Mouse (Mus musculus): ENCODE data around the gene Ldb3.

Gene Ldb3

DNA sequence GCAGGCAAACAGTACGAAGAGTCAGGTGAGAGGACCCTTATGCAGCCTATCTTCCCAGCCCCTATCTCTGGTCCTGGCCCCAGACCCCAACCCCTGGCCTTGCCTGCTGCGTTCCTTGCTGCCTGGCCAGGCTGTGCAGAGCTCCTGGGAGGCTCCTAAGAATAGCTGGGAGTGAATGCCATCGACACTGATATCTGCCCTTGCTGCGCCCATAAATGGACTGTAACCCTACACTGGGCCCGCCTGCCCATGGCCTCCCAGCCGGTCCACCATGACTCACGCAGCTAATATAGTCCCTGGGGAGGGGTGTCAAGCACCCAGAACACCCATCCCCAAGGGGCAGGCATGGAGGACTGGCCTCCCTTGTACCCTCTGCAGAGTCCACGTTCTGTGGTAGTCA, at the start of gene Ldb3:
Ldb3 (minus strand) TSS at position 185 of the 400 bp plus-strand sequence.
- DNase-seq (ENCODE audit: low read depth): no peak

DNA sequence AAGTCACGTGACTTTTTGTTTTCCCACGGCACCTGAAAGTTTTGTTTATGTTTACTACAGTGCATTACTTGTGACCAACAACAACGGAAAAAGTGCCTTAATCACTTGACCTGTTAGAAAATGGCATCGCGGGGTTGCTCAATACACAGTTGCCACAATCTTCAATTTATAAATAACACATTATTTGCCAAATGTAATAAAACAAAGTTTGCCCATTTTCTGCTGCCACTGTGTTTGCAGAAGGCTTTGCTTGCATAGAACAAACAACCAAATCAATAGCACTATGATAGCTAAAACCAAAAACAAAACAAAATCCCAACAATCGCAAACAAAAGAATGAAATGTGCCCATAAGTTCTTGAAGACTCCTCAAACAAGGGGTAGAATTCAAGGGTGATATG, 47.2 kb upstream of the Ldb3 start:
- no peak for DNase-seq (ENCODE audit: low read depth)

DNA sequence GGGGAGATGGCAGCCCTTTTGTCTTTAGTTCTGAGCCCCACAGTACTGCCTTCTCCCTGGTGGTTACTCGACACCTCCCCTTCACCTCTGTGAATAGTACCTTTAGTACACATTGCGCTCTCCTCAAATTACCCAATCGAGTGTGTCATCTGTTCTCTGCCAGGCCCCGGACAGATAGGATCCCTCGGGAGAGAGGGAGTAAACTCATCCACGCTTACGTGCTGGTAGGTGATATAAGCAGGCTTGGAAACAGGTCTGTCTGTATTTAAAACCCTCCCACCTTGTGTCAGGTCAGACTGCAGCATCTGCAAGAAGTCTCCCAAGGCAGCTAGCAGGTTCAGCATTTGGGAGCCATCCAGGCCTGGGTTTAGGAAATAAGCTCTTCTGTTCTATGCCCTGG, 46.7 kb upstream of the Ldb3 start:
- no peak for DNase-seq (ENCODE audit: low read depth)

DNA sequence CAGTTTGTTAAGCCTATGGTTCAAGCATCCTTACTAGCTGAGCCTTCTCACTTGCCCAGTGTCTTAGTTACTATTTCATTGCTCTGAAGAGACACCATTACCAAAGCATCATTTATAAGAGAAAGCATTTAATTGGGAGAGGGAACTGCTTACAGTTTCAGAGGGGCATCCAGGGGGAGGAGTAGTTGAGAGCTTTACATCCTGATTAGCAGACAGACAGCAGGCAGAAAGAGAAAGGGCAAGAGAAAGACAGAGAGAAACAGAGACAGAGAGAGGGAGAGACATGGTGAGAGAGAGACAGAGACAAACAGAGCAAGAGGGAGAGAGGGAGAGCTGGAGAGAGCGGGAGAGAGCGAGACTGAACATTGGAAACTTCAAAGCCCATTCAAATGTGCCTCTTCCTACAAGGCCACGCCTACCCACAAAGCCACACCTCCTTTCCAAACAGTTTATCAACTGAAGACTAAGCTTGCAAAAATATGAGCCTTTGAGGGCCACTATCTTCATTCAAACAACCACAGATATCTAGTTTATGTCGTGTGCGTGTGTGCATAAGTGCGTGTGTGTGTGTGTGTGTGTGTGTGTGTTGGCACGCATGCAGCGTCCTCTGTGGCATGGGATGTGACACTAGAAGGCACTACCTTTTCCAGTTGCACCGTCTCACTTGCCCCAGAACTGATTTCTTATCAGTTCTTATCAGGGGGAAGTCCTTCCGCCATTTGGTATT, 44.4 kb upstream of the Ldb3 start:
- DNase-seq (ENCODE audit: low read depth): peak; percentile 67

DNA sequence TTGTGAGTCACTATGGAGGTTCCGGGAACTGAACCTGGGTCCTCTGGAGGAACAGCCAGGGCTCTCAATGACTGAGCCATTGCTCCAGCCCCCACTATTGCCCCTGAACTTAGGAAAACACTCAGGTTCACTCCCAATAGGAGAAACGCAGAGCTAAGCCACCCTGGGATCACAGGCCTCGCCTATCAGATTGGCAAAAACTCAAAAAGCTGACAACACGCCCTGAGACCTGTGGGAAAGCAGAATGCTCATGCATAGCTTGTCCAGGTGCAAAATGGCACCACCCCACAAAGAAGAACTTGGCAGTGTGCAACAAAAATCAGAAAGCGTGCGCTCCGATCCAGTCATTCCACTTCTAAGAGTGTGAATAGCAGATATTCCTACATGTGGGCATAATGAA, 38.3 kb upstream of the Ldb3 start:
- DNase-seq (ENCODE audit: low read depth): no peak

DNA sequence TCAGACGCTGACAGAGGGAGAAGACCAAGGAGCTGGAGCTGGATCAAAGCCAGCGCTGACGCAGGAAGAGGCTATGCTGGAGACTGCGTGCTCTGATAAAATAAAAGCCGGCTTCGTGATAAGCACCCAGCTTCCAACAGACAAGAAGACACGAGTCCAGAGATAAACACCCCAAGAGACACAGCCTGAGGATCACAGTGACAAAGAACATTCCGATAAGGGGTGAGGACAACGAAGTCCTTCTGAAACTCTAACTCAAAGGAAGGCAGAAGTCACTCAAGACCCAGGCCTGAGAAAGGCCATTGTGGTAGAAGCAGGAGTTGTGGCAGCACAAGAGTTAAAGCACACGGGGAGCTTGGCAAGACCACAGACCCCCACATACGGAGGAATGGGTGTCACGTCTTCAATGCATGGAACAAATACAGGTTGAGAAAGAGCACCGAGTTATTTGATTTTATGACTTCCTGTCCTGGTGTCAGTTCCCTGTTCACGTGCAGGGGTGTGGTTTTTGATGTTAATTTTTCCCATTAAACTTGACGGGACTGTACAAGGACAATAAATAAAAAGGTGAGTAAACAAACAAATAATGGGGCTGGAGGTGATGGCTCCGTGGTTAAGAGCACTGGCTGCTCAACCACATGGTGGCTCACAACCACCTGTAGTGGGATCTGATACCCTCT, 35.2 kb upstream of the Ldb3 start:
- peak; percentile 73 for DNase-seq (ENCODE audit: low read depth)

DNA sequence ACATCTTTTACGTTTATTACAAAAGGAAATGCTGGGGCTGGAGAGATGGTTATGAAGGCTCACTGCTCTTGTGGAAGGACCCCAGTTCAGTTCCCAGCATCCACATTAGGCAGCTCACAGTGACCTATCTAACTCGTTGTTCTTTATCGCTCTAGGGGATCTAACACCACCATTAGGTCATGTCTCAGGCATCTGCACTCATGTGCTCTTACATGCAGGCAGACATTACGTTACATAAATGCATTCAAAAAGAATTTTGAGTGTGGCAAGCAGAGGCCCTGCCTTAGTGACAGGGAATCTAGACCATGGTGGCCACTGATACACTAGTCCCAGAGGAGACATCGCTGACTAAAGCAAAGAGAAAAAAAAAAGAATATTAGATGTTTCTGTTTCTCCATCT, 34.6 kb upstream of the Ldb3 start:
- no peak for DNase-seq (ENCODE audit: low read depth)

DNA sequence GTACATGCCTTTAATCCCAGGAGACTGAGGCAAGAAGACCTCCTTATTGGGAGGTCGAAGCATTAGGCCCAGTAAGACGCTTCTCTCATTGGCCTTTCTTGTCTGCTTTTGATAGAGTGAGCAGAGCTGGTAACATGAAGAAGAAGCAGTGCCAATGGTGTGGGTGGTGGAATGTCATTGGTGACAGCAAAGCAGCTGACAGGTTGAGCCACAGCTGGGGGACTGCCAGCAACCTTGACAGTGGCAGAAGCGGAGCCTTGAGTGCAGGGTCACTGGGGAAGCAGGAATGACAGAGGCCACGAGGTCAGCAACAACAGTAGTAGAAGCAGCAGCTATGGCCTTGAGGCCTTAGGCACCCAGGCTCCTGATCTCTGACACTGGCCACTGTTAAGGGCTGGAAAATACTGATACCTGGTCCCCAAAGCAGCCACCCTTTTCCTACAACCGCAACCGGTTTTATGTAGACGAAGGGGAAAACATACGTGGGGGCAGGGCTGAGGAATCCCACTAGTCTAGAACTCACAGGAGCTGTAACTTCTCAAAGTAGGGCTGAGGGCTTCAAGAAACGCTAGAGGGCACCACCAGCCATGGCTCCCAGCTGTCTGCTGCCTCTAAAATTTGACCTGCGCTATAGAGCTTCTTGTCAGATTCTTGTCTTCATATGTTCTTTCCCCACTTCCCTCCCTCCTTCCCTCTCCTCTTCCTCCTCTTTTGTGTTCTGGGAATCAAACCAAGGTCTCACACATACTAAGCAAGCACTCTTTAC, 32.3 kb upstream of the Ldb3 start:
- DNase-seq (ENCODE audit: low read depth): peak; percentile 65

DNA sequence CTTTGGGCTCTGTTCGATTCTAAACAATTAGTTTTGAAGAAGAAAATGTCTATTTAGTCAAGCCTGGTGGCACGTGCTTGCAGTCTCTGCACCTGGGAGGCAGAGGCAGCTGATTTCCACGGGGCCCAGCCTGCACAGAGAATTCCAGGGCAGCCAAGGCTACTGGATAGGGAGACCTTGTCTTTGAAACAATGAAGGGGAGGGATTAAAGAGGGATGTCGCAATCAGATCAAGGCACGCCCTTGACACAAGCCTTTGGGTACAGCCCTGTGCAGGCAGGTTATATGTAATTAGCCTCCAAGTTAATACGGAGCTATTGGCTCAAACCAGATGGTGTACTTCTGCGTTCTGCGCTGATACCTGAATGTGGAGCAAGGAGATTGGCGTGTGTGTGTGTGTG, 30.3 kb upstream of the Ldb3 start:
- no peak for DNase-seq (ENCODE audit: low read depth)

DNA sequence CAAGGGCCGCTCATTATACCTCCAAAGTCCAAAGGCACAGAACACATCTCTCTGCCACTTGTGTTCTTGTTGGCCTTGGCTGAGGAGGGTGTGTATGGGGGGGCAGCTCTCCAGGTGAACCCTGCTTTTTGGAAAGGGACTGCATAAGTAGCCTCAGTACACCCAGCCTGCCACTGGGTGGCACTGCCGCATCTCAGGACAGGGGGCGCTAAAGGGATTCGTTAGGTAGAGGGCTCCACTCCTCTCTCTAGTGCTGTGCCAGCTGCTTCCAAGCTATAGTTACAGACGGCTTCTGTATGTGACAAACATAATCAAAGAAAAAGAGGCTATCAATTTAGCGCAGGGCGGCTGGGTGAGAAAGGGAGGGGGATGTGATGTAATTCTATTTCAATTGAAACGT, 28.3 kb upstream of the Ldb3 start:
- peak; percentile 83 for DNase-seq (ENCODE audit: low read depth)

DNA sequence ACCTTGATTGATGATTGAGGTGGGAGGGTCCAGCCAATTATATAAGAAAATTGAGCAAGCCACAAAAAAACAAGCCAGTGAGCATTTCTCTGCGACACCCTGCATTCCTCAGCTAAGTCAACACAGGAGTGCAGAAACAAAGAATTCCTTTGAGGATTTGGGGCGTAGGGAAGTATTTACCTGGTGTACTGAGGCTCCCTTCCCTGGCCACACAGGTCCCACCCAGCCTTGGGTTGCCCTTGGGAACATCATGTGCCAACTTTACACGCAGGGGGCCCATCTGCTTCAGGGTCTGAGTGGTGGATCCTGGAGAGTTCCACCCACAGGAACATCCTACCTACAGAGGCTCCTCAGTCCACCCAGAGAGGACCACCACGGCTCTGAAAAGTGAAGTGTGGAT, 27.1 kb upstream of the Ldb3 start:
- DNase-seq (ENCODE audit: low read depth): no peak

DNA sequence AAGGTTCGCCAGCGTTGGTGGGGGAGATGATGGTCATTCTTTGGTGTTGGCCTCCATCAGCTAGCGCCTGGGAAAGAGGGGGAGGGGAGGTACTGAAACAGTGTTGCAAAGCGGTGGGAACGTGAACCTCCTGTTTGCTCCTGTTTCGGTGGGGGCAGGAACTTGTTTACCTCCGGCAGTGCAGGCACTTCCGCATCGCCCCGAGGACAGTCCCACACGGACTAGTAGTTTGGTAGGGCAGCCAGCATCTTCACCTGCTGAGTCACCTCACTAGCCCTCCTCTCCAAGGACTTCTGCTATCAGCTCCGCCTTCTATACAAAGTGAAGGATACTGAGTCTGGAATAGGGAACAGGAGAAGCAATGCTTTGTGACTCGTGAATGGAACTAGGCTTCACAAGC, 26.6 kb upstream of the Ldb3 start:
- DNase-seq (ENCODE audit: low read depth): no peak

DNA sequence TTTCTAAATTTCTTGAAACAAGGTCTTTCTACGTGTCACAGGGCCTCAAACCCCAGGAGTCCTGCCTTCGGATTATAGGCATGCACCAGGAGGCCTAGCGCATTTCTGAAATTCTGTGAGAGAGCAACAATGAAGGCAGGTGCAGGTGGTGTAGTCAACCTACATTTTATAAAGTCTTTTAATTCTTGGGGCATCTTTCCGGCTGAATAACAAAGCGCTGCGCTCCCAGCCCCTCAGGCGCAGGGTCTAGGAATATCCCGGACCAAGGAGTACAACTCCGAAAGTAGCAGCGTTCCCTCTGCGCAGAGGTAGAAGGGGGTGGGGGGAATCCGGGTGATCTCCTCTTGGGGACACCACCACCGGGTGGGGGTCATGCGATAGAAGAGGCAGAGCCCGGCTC, 26.1 kb upstream of the Ldb3 start:
- DNase-seq (ENCODE audit: low read depth): no peak

DNA sequence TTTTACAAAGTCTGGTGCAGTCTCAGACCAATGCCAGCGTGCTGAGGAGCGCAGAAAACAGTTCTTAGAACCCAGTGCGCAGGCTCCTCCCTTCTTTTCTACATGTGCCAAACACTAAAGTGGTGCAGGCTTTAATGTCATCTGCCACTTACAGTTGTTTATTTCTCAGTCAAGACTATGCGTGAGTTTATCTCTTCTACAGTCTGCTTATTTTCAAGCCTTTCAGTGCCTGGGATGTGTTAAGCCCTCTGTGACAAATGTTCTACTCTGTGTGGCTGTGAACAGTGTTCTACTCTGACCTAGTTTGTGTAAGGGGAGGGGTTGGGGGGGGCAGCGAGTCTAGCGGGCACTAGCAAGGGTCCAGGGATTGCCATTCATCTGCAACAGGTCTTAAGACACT, 25.0 kb upstream of the Ldb3 start:
- no peak for DNase-seq (ENCODE audit: low read depth)

DNA sequence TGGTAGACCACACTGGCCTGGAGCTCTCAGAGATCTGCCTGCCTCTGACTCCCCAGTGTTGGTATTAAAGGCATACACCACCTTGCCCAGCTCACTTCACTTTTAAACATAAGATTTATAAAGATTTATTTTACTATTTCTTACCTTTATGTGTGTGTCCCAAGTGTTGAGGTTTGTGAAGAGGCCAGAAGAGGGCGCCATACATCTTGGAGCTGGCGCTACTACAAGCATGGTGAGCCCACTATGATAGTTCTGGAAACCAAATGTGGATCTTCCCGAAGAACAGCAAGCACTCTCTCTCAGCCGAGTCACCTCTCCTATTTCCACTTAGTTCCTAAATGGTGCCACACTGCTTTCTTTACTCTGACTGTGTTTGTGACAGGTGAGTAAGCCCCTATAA, 23.7 kb upstream of the Ldb3 start:
- no peak for DNase-seq (ENCODE audit: low read depth)

DNA sequence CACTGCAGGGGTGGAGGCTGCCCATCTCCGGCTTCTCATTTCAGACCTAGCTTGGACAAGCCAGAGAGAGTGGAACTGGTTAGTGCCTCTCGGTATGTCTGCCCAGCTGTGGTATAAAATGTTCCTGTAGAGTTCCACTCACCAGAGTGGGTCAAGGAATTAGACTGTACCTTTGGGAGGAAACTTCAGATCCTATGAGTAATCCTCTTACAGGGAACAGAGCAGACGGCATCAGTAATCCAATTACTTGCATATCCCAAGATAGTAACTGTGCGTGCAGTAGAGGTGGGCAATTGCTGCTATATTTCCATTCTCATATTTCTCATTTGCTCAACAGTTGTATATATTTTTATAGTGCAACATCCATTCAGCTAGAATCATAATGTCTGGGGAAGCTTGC, 23.1 kb upstream of the Ldb3 start:
- no peak for DNase-seq (ENCODE audit: low read depth)

DNA sequence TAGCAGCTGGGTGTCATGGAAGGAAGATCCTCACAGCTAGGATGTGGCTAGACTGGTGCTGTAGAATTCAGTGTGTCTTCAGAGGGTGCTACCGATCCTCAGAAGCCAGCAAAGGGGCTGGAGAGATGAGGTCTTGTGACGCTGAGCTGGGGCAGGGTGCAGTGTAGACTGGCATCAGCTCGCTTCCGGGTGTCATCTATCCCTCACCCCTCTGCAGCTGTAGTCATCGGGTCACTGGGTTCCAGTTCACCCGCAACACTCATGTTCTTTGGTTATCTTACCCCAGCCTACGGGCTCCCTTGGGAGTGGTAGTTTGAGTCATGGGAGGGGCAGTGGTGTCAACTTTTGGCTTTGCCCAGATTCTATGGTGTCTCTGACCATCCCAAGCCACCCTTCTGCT, 13.4 kb upstream of the Ldb3 start:
- DNase-seq (ENCODE audit: low read depth): no peak

DNA sequence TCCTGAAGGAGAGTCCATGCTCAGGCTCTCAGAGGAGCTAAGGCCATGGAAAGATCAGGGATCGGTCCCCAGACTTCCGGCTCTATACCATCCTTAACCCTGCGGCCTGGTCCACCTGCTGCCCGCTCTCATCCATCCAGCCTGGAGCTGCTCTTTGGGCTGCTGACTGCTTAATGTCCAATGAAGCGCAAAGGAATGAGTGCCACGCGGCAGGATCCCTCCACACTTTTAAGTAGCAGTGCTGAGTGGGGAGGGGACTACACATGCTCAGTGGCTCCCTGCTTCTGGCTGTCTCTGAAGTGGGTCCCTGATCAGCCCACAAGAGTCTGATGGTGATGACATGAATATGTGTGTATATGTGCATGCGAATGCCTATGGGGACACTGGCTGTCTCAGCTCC, 11.5 kb upstream of the Ldb3 start, which contains the start of gene Opn4:
Opn4 (minus strand) TSS at position 202 of the 400 bp plus-strand sequence.
- no peak for DNase-seq (ENCODE audit: low read depth)

DNA sequence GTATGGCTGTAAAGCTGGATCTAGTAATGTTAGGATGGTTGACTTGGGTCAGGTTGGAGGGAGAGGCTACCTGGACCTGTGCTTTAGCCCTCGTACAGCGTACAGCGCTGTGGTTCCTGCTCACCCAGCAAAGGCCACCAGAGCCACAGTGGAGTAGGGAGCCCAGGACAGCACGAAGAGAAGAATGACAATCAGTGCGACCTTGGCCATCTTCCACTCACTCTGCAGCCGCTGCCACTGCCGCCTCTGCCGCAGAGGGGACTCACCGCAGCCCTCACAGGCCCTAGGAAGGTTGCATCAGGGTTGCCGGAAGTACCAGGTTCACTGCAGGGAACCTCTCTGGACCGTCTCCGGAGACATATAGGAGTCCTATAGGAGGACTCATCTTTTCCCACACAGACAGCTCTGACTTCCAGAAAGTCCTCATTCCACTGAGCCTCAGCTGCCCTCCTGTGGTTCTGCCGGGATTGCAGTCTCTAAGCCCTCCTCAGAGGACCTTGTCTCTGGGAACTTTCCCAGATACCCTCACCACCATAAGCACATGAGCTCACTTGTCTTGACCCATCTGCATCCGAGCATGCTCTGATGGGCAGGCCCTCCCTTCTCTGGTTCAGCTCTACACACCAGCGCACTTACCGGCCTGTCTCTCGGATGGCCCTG, 7.2 kb upstream of the Ldb3 start:
- DNase-seq (ENCODE audit: low read depth): no peak

DNA sequence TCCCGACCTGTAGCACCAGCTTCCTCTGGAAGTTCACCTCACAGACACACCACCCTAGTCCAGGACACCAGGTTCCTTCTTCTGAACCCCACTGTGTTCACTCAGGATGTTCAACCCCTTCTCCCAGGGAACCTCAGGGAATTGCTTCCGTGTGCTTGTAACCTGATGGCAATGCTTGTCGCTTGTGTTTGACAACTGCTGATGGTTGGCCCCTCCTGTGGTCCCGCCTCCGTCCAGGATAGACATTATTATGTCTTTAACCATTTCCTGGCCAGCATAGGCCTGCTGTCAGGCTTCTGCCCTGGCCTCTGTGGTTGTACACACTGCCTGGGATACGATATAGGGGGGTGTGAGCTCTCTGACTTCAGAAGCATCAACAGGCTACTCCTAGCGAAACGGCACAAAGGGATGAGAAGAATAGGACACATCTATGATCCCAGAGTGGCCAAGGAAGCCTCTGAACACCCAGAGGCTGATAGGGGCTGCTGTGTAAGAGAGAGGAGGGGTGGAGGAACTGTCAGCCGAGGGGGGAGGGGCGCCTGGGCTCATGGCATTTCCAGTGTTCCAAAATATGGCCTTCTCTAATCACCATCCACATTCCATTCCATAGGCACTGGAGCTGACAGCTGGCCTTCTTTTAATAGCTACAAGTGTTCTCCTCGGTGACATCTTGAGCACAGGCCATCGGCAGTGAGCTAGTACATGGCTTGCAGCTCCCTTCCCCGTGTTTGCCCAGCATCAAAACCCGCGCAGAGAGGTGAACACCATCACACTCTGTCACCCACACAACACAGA, 3.5 kb upstream of the Ldb3 start:
- no peak for DNase-seq (ENCODE audit: low read depth)

DNA sequence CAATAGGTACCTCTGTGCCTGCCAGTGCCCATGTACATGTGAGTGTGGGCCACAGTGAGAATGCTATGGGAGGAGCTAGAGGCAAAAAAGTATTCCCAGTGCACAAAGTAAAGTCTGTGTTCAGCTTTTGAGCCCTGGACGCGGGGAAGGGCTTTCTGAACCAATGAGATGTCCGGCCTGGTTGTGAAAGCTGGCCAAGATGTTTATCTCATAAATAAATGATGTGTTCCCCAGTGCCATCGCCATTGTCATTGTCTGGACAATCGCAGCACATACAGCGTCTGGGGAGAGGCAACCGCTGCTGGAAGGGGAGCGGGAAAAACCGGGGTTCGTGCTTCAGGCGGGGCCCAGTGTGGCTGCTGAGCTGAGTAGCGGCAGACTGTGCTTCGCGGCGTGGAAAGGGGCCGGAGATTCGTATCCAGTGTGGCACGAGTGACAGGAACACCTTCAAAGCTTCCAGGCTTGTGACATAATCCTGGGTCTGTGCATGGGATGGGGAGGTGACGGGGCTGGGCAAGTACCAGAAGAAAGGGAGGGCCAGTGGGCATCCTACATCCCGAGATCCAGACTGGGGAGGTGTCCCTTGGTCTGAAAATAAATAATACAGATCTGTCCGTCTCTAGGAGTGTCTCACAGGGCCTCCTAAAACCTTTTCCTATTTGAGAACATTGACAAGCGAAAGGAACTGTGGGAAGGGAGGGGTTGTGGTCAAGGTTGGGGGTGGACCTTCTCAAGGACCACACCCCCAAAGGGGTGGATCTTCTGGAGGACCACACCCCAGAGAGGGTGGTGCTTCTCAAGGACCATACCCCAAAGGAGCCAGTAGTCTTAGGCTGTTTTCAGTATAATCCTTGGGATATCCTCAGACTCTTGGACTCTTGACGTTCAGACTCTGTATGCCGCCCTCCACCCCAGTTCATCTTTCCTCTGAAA, 2.5 kb upstream of the Ldb3 start:
- DNase-seq (ENCODE audit: low read depth): peak; percentile 24

Measured in c-Kit-positive CD71-positive TER-119-negative erythroid progenitor cells, embryonic 14.5 days (primary cell).